ENCODE assay signal across 16 mouse cellular contexts in genomic region chr8:64711544-64711943, GRCm38 (mm10).
"Had no signal": no experiment of that assay in that cellular context is flagged by ENCODE, and none has a peak within 500 bp of the region (broad histone marks: within the 10 kb centered on the region; RNA-seq: fewer than 3 reads in every experiment).

No protein-coding gene starts in this region.

- H3K4me2 ChIP-seq: neural tube, embryonic 13.5 days; neural tube, embryonic 15.5 days; stomach, embryonic 15.5 days had no signal

- H3K27me3 ChIP-seq: neural tube, embryonic 13.5 days; neural tube, embryonic 15.5 days; stomach, embryonic 15.5 days had no signal

- DNase-seq: retina, postnatal 1 day; right cerebral cortex, adult 18-20 months; right cerebral cortex, postnatal 14 days; right cerebral cortex, postnatal 25 days; right cerebral cortex, postnatal 4 days; spleen, adult 18-20 months; thymus, adult 18-20 months; thymus, adult 2 months; thymus, postnatal 14 days; thymus, postnatal 25 days; thymus, postnatal 36 days; thymus, postnatal 4 days had no signal

- H3K9me3 ChIP-seq: neural tube, embryonic 13.5 days; neural tube, embryonic 15.5 days; stomach, embryonic 15.5 days had no signal

- H3K27ac ChIP-seq: neural tube, embryonic 13.5 days; neural tube, embryonic 15.5 days; stomach, embryonic 15.5 days; stomach, postnatal 0 days had no signal

- H3K4me3 ChIP-seq: neural tube, embryonic 13.5 days; neural tube, embryonic 15.5 days; stomach, embryonic 15.5 days had no signal

- H3K4me1 ChIP-seq: neural tube, embryonic 13.5 days; neural tube, embryonic 15.5 days; stomach, embryonic 15.5 days had no signal
